Mouse (Mus musculus): ENCODE results near the gene B3galt4.
A peak's percentile ranks its signal among the peaks of the same experiment; 100 is the strongest.
"Not testable (repeated sequence)": the region's sequence is repeated elsewhere in the genome, so short reads cannot be mapped to it uniquely, and the experiment has no call there.

Gene B3galt4

GRCm38 (mm10) chr17:33951021-33951946 lies at the start of gene B3galt4:
TSS of gene B3galt4 (minus strand) at chr17:33951488.
- DNase-seq = peak; percentile 80

GRCm38 (mm10) chr17:34000796-34001195 lies 49.5 kb upstream of the B3galt4 start:
- DNase-seq = not testable (repeated sequence)

DNA sequence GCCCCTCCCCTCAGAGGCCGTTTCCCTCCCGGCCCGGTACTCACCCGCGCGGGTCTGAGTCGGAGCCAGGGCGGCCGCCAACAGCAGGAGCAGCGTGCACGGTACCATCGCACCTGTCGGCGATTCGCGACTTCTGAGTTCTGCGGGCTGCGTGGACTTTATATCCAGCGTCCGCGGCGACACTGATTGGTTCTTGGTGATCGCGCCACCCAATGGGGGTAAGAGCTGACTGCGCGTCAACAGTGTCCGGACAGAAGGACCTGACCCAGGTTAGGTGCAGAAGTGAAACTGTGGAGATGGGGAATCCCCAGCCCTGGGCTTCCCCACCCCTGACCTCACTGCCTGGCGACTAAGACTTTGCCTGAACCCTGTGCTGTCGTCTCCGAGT lies 48.9 kb upstream of the B3galt4 start, which contains the start of gene H2-K1:
H2-K1 (minus strand) TSS at position 198 of the 388 bp plus-strand sequence.
- peak; percentile 86 for DNase-seq

DNA sequence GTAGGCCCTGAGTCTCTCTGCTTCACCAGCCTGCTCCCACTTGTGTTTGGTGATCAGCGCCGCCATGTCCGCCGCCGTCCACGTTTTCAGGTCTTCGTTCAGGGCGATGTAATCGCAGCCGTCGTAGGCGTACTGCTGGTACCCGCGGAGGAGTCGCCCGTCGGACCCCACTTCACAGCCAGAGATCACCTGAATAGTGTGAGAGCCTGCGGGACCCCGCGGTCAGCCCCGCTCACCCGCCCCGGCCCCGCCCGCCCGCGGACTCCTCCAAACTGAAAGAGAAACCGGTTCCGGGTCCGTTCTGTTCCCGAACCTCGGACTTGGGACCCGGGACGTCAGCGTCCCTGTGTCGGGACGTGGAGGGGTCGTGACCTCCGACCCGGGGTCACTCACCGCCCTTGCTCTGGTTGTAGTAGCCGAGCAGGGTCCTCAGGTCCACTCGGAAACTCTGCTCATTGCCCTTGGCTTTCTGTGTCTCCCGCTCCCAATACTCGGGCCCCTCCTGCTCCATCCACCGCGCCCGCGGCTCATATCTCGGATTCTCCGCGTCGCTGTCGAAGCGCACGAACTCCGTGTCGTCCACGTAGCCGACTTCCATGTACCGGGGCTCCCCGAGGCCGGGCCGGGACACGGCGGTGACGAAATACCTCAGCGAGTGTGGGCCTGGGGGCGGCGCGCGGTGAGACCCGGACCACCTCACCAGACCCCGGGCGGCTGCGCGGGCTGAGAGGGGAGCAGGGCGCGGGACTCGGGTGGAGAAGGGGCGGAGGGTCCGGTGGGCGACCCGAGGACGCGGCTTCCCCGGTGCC lies 48.3 kb upstream of the B3galt4 start:
- DNase-seq = no peak

GRCm38 (mm10) chr17:33998697-33999096 lies 47.4 kb upstream of the B3galt4 start:
- not testable (repeated sequence) for DNase-seq

- DNase-seq = not testable (repeated sequence)
These were observed 45.7 kb upstream of the B3galt4 start for GRCm38 (mm10) chr17:33997025-33997424.

GRCm38 (mm10) chr17:33995651-33996050 lies 44.4 kb upstream of the B3galt4 start:
- DNase-seq = no peak

GRCm38 (mm10) chr17:33994959-33995358 lies 43.7 kb upstream of the B3galt4 start:
- DNase-seq = no peak

- peak; percentile 53 for DNase-seq
These were observed 40.7 kb upstream of the B3galt4 start for GRCm38 (mm10) chr17:33991788-33992664.

- peak; percentile 82 for DNase-seq
These were observed 30.8 kb upstream of the B3galt4 start for GRCm38 (mm10) chr17:33982136-33982535.

- peak; percentile 89 for DNase-seq
These were observed 30.1 kb upstream of the B3galt4 start for GRCm38 (mm10) chr17:33981192-33981909.

- no peak for DNase-seq
These were observed 29.1 kb upstream of the B3galt4 start for GRCm38 (mm10) chr17:33980181-33981035.

GRCm38 (mm10) chr17:33979512-33980050 lies 28.3 kb upstream of the B3galt4 start:
- no peak for DNase-seq

- peak; percentile 56 for DNase-seq
These were observed 27.3 kb upstream of the B3galt4 start for GRCm38 (mm10) chr17:33978631-33979031.

DNA sequence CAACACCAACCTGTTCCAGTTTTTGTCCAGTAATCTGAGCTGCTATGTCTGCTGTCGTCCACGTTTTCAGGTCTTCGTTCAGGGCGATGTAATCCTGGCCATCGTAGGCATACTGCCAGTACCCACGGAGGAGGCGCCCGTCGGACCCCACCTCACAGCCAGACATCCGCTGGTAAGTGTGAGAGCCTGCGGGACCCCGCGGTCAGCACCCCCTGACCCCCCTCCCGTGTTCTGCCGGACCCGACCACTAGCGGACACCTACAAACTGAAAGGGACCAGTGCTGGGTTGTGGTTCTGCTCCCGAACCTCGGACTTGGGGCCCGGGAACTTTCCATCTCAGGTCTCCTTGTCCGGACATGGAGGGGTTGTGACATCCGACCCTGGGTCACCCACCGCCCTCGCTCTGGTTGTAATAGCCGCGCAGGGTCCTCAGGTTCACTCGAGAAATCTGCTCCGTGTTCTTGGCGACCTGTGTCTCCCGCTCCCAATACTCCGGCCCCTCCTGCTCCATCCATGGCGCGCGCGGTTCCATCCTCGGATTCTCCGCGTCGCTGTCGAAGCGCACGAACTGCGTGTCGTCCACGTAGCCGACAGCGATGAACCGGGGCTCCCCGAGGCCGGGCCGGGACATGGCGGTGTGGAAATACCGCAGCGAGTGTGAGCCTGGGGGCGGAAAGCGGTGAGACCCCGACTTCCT lies 26.7 kb upstream of the B3galt4 start:
- no peak for DNase-seq

DNA sequence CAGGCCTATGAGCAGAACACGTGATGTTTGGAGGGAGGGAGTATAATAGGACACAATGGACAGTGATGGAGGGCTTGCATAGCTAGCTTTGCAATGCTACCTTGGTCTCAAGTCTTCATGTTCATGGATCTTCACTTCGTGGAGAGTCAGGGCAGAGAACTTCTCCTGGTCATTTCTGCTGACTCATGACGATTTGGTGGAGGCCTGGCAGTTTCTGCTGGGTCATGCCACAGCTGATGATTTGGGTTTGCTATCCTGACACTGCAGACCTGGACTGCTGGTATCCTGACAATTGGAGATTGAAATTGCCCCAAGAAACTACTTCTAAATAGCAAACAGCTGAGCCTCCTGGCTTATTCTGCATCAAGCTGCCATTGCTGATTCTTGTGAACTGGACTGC lies 22.3 kb upstream of the B3galt4 start:
- no peak for DNase-seq

GRCm38 (mm10) chr17:33972691-33973090 lies 21.4 kb upstream of the B3galt4 start:
- DNase-seq = no peak

DNA sequence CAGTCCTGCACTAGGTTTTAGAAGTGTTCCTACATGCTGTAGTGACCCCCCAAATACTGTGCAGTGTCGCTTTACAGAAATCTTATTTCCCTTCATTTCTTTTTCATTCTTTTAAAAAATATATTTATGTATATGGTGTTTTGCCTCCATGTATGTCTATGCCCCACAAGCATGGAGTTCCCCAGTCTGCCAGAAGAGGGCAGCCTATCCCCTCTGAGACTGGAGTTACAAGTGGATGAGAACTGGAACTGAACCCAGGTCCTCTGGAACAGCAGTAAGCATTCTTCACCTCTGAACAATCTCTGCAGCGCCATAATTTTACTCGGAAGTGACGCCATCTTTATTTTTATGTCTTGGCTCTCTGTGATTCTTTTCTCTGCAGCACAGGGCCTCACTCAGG lies 18.1 kb upstream of the B3galt4 start:
- DNase-seq = no peak

DNA sequence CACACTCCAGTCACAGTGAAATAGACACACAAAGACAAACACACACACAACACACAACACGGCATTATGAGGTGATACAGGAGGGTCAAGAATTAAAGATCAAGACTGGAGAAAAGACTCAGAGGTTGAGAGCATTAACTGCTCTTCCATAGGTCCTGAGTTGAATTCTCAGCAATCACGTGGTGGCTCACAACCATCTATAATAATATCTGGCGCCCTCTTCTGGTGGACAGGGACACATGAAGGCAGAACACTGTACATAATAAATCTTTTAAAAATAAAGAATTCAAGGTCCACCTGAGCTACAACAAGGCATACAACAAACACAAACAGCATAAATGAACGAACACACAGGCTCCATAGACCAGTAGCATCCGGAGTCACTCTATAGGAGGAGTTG lies 17.6 kb upstream of the B3galt4 start:
- DNase-seq = peak; percentile 39

GRCm38 (mm10) chr17:33968489-33968888 lies 17.2 kb upstream of the B3galt4 start:
- peak; percentile 78 for DNase-seq

All from thymus, postnatal 25 days (tissue).